Mouse (Mus musculus) heart, postnatal 0 days (tissue): Measurements from ENCODE around the gene B3gat1. TPM values are rescaled to one million over a fixed set of nuclear protein-coding genes. Genes with fewer than 3 reads are reported as not detected.

Experiments used
- ATAC-seq: fragments of 200-750 bp; cut with Nextera tagmentation; 2 replicates; pipeline ENCODE4 v1.8.0; 2017; ENCODE audit warnings: low read depth, moderate number of reproducible peaks, moderate library complexity; ENCODE audit not compliant: insufficient read depth
- DNase-seq: peaks from one replicate; pipeline ENCODE4 v3.0.0-alpha.2; 2016; ENCODE audit warnings: low spot score
- H3K27ac ChIP-seq: fragments of 300-500 bp; sonication (generic); 2 replicates; pipeline ENCODE4 v1.5.1; 2014; ENCODE audit warnings: low read depth, mild to moderate bottlenecking
- H3K27me3 ChIP-seq: fragments of 300-500 bp; sonication (generic); 2 replicates; pipeline ENCODE4 v1.6.1; 2014; ENCODE audit warnings: low read length, mixed read lengths; ENCODE audit not compliant: control insufficient read depth, insufficient read depth
- H3K36me3 ChIP-seq: fragments of 300-500 bp; sonication (generic); replicated peaks from 2 replicates; pipeline ENCODE4 v1.6.1; 2014; ENCODE audit warnings: low read length, mixed read lengths; ENCODE audit not compliant: control insufficient read depth, insufficient read depth
- H3K4me1 ChIP-seq: fragments of 300-500 bp; sonication (generic); 2 replicates; pipeline ENCODE4 v1.6.1; 2014; ENCODE audit warnings: antibody characterized with exemption; ENCODE audit not compliant: control insufficient read depth, insufficient read depth
- H3K4me2 ChIP-seq: fragments of 300-500 bp; sonication (generic); 2 replicates; pipeline ENCODE4 v1.6.1; 2014; ENCODE audit warnings: low read depth, mild to moderate bottlenecking, low read length, moderate library complexity
- H3K4me3 ChIP-seq: fragments of 300-500 bp; sonication (generic); 2 replicates; pipeline ENCODE4 v1.5.1; 2014; ENCODE audit warnings: low read depth, low read length
- H3K9ac ChIP-seq: fragments of 300-500 bp; sonication (generic); replicated peaks from 2 replicates; pipeline ENCODE4 v1.6.1; 2014; ENCODE audit warnings: low read depth, low read length, mixed read lengths
- H3K9me3 ChIP-seq: fragments of 300-500 bp; sonication (generic); replicated peaks from 2 replicates; pipeline ENCODE4 v1.6.1; 2016; ENCODE audit warnings: low read length; ENCODE audit not compliant: control insufficient read depth
- CTCF ChIP-seq: IDR thresholded peaks from 2 replicates; pipeline ENCODE4 v1.5.1; 2016; ENCODE audit warnings: antibody characterized with exemption, control low read depth, low read depth
- EP300 ChIP-seq: IDR thresholded peaks from 2 replicates; pipeline ENCODE4 v1.6.1; 2016; ENCODE audit warnings: antibody characterized with exemption, low read depth
- WGBS: fragments of 180-500 bp; shearing (Covaris S2); extraction: QIAGEN DNeasy Blood & Tissue Kit; methylation state at CpG from one replicate; pipeline ENCODE4 v1.1.7; 2014; 5-methylcytosine and 5-hydroxymethylcytosine counted together
- polyA plus RNA-seq: library from polyadenylated mRNA; unstranded; fragments of >200 nt; fragmentation: Nextera tagmentation; extraction: Ambion mirVana; gene quantifications from 2 replicates; pipeline ENCODE4 v1.2.1, GENCODE M21; 2015
- total RNA-seq: library from RNA; depleted of rRNA; stranded (reverse); fragments of >200 nt; gene quantifications from 2 replicates; pipeline ENCODE4 v1.2.3, GENCODE M21; 2014; ENCODE audit warnings: low replicate concordance

Gene B3gat1
- total and polyA plus RNA-seq, 2 experiments from 2014 or later = not detected

- no peaks in the 10 kb centered on the region for H3K9me3 ChIP-seq
- H3K27me3 ChIP-seq = peaks cover 15% of the 10 kb centered on the region
- no peak overlapping the region for H3K9ac ChIP-seq
- no peak overlapping the region for H3K4me3 ChIP-seq
- DNase-seq (no peak), ATAC-seq (no peak)
- no peak overlapping the region for H3K27ac ChIP-seq
- no peak overlapping the region for H3K4me2 ChIP-seq
- no peak for TF ChIP-seq CTCF
- TF ChIP-seq EP300 = no peak
- no peaks in the 10 kb centered on the region for H3K36me3 ChIP-seq
- H3K4me1 ChIP-seq = no peaks in the 10 kb centered on the region
- WGBS = 61% methylated on average over 2 of the region's 2 CpGs
Observed at GRCm38 (mm10) chr9:26728556-26728955, 5.0 kb upstream of the B3gat1 start.

- Histone ChIP-seq H3K27me3 (peaks cover 42% of the 10 kb centered on the region), H3K36me3 (no peaks in the 10 kb centered on the region), H3K9me3 (no peaks in the 10 kb centered on the region), H3K4me3 (peak overlapping the region; percentile 44), H3K9ac (no peak overlapping the region), H3K4me1 (no peaks in the 10 kb centered on the region), H3K27ac (no peak overlapping the region), H3K4me2 (peak overlapping the region; percentile 62)
- WGBS = under 1% methylated on average over 35 of the region's 37 CpGs
- DNase-seq (no peak), ATAC-seq (no peak)
- TF ChIP-seq EP300 (no peak), CTCF (no peak)
Observed at GRCm38 (mm10) chr9:26733986-26734385, 458 bp downstream of the B3gat1 start.

GRCm38 (mm10) chr9:26737116-26737515, 3.6 kb downstream of the B3gat1 start:
- DNase-seq (no peak), ATAC-seq (no peak)
- TF ChIP-seq EP300 (no peak), CTCF (no peak)
- no peaks in the 10 kb centered on the region for H3K36me3 ChIP-seq
- no peak overlapping the region for H3K9ac ChIP-seq
- WGBS = 69% methylated on average over 5 of the region's 5 CpGs
- H3K9me3 ChIP-seq = no peaks in the 10 kb centered on the region
- H3K27me3 ChIP-seq = peaks cover 40% of the 10 kb centered on the region
- no peak overlapping the region for H3K4me3 ChIP-seq
- H3K4me1 ChIP-seq = no peaks in the 10 kb centered on the region
- H3K4me2 ChIP-seq = no peak overlapping the region
- no peak overlapping the region for H3K27ac ChIP-seq

GRCm38 (mm10) chr9:26742817-26743216, 9.3 kb downstream of the B3gat1 start:
- no peak overlapping the region for H3K9ac ChIP-seq
- no peaks in the 10 kb centered on the region for H3K27me3 ChIP-seq
- H3K9me3 ChIP-seq = no peaks in the 10 kb centered on the region
- ATAC-seq (no peak), DNase-seq (no peak)
- H3K4me1 ChIP-seq = no peaks in the 10 kb centered on the region
- TF ChIP-seq EP300 = no peak
- TF ChIP-seq CTCF = no peak
- no peak overlapping the region for H3K4me3 ChIP-seq
- H3K36me3 ChIP-seq = no peaks in the 10 kb centered on the region
- 76% methylated on average over 3 of the region's 3 CpGs for WGBS
- H3K27ac ChIP-seq = no peak overlapping the region
- H3K4me2 ChIP-seq = no peak overlapping the region

- DNase-seq (no peak), ATAC-seq (no peak)
- H3K36me3 ChIP-seq = no peaks in the 10 kb centered on the region
- H3K4me3 ChIP-seq = no peak overlapping the region
- no peaks in the 10 kb centered on the region for H3K4me1 ChIP-seq
- no peaks in the 10 kb centered on the region for H3K27me3 ChIP-seq
- 40% methylated on average over 4 of the region's 4 CpGs for WGBS
- H3K9me3 ChIP-seq = no peaks in the 10 kb centered on the region
- no peak overlapping the region for H3K4me2 ChIP-seq
- no peak for TF ChIP-seq EP300
- TF ChIP-seq CTCF = no peak
- H3K27ac ChIP-seq = no peak overlapping the region
- no peak overlapping the region for H3K9ac ChIP-seq
Observed at GRCm38 (mm10) chr9:26747121-26747520, 13.6 kb downstream of the B3gat1 start.

- ATAC-seq = no peak
- WGBS = 70% methylated on average over 4 of the region's 4 CpGs
Observed at GRCm38 (mm10) chr9:26748893-26749292, 15.4 kb downstream of the B3gat1 start.

More at GRCm38 (mm10) chr9:26748893-26749292, 15.4 kb downstream of the B3gat1 start:
- no peak for DNase-seq
- Histone ChIP-seq H3K4me2 (no peak overlapping the region), H3K27me3 (no peaks in the 10 kb centered on the region), H3K4me3 (no peak overlapping the region), H3K4me1 (no peaks in the 10 kb centered on the region), H3K9me3 (no peaks in the 10 kb centered on the region), H3K36me3 (no peaks in the 10 kb centered on the region), H3K9ac (no peak overlapping the region), H3K27ac (no peak overlapping the region)
- TF ChIP-seq EP300 (no peak), CTCF (no peak)
